Mouse (Mus musculus) urinary bladder, postnatal 4 days (tissue): Measurements from ENCODE around the gene Cdkl5.
A peak's percentile ranks its signal among the peaks of the same experiment; 100 is the strongest.
"Not testable (repeated sequence)": the region's sequence is repeated elsewhere in the genome, so short reads cannot be mapped to it uniquely, and the experiment has no call there.

ENCODE experiments used
- DNase-seq, 2 experiments: peaks; one replicate each; pipeline ENCODE4 v3.0.0; 2021 to 2022; ENCODE audit warnings: low spot score in 2 of 2

The Cdkl5 gene

DNA sequence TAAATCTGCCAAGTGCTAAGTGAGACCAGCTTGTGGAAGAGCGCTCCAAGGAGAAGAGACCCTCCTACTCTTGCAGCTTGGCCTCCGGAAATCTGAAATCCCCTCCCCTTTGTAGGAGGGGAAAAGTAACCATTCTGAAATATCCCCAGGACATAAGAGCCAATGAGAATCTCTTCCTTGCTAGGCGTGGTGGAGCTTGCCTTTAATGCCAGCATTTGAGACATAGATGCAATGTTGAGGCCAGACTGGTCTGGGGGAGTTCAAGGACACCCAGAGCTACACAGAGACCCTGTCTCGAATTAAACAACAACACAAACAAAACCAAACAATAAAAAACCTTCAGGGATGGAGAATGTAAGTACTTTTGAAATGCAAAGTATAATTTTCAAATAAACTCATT lies 87.6 kb downstream of the Cdkl5 start, which contains the start of gene Gja6:
TSS of gene Gja6 (minus strand) at position 101 of the 400 bp plus-strand sequence.
- no peak for DNase-seq

DNA sequence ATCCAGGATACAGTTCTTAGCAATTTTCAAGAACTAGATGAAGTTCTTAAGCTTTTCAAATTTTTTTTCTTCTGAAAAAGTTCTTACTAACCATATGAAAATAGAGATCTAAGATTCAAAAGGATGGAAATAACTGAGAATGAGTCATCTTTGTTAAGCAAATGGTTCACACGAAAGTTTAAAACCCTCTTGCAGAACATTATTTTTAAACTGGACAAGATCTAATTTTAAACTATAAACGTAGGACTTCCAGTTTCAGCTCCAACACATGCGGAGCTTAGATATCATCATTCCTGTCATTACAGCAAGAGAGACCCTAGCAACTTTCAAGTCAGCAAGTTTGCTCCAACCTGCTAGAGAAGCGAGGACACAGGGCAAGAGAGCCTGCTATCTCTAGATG lies 88.0 kb downstream of the Cdkl5 start:
- DNase-seq: no peak

DNA sequence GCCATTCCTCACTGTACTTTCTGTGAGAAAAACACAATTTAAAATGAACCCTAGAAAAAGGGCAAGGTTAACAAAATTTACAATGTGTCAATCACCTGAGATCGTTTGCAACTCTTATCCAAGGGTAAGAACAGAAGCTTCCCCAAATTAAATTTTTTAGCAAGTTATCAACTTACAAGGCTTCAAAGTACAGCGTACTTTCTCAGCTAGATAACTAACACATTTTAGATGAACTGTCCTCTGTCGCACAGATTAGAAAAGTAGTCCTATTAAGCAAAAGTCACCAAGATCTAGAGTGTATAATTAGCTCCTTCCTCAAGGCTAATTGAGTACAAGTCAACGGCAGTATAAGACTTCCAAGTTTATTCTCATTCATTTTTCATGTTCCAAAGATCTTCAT lies 88.6 kb downstream of the Cdkl5 start:
- no peak for DNase-seq

DNA sequence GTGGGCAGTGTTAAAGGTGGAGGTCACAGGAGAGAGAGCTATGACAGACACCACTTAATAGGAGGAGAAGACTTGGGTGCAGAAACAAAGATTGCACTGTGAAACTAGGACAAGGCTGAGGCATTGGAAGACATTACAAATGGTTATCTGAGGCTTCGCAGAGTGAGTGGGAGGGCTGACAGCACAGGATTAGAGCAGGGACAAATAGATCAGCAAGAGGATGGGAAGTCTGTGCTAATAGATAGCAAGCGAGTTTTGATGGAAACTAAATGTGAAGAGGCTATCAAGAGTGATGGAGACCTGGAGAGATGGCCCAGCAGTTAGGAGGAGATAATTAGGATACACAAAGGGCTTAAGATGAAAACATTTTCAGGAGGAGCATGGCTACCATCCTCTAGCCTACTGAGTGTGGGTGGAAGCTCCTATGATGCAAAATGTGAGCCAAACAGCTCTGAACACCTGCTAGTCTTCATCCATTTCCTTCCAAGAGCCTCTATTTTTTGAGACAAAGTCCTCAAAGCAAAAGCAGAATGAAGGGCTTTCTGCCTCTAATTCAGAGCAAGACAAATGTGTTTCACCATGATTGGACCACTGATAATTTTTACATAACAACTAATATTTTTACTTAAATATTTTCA lies 89.3 kb downstream of the Cdkl5 start:
- DNase-seq: no peak

DNA sequence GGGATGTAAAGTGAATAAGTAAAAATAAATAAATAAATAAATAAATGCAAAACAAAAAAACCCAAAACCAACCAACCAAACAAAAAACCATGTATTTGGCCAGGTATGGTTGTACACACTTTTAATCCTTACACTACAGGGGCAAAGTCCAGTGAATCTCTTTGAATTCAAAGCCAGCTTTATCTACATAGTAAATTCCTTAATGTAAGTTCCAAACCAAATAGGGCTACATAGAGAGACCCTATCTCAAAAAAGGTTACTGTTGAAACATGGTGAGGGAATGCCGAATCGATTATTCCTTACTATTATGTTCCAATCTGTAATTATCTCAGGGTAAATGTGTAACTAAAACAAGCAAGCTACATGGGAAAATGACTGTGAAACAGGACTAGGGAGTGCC lies 93.4 kb downstream of the Cdkl5 start:
- DNase-seq: no peak

DNA sequence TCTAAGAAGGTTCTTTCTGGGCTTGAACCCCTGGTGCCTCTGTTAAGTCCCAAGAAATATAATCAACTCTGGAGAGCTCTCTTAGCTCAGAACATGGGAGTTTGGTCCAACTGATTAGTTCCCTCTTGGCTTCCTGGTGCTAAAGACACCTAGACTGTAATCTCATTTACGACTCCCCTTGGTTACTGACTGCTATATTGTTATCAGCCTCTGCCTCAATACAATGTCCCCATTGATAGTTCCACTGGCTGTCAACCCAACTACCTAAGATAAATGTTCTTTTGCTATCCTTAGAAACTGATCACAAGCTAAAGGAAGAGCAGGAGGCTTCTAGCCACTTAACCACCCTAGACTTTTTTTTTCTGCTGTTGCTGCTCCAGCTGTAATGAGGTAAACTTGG lies 102.4 kb downstream of the Cdkl5 start:
- DNase-seq: no peak

DNA sequence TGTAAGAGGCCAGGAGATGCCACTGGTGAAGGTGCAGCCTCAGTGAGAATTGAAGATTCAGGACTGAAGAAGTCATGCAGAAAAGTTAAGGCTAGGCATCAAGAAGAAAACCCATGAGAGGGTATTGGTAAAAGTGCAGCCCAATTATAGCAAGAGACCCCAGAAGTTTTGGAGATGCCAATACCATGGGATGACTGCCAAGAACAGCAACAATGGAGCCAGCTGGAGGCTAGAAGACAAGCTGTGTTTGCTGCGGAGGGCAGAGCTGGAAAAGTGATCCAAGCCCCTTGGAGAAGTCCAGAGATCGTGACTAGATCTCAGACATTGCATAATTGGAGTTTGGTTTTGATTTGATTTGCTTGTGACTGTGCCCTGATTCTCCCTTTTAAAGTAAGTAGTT lies 108.2 kb downstream of the Cdkl5 start:
- DNase-seq: no peak

DNA sequence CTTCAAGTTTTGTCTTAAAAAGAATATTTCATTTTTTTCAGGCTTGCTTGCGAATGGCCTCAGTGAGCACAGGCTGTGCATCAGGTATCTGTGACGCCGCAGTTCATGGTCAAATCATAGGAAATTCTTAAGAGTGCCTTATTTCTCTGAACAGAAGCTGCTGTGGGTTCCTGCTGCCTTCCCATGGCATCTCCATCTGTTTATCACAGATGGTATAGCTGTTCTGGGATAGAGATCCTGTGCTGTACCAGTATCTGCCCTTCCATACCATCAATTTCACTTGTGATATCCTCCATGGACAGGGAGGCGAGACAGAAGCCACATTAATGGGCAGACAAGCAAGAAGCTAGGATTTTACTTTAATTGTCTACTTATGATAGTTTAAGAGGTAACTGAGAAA lies 127.9 kb downstream of the Cdkl5 start:
- DNase-seq: no peak

DNA sequence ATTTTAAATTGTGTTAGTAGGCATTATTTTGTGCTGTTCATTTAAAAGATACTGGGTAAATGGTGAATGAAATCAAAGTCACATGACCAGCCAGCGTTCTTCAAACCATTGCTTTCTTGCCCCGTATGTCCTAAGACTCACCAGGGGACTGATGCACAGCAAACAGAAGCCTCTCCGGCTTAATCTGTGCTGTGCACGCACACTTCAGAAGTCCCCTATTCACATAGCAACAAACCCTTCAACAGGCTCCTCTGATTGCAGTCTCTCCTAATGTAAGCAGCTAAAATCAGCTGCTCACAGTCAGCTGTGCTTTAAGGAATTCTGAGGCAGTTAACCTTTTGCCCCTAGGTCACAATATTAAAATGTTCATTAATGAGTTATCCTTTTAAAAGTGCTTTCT lies 129.5 kb downstream of the Cdkl5 start:
- DNase-seq: no peak

DNA sequence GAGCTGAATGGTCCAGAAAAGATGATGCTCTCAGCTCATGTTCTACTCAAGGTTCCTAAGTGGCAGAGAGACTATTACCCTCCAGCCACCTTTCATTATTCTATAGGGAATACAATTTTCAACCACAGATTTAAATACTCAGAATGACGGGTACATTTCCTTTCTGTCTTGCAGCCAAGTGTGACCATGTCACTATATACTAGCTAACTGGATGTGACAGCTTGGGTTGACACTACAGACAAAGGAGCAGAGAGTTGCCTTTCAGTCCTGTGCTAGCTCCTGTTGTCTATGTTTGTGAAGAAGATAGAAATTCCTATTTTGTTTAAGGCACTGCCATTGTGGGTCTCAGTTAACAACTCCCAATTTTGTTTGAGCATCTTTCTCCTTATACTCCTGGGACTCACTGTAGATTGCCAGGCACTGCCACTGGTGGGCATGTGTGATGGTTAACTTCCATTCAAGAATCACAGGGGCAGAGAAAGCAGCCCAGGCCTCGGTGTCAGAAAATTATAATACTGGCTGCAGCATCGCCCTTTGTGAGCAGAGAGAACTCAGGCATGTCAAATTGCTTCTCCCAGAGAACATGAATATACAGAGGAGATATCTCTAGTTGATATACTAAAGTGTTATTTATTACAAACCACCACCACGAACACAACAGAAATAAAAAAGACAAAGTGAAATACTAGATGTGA lies 130.7 kb downstream of the Cdkl5 start:
- DNase-seq: no peak

DNA sequence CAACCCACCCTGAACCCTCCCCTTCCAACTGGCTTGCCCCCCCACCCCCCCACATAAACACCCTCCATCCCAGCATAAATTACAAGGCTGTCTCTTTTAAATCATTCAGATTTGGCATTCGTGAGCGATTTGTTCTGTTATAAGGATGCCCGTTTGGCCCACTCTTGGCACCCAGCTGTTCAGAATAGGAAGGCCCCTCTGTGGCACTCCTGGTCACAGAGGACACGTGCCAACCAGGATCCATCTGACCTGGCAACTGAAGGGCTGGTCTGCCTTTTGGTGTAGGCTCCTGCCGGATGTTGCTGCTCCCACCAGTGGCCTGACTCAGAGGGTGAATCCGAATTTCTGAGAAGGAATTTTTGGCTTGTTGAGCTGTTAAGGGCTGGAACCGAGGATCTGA lies 186.3 kb downstream of the Cdkl5 start:
- DNase-seq: no peak

DNA sequence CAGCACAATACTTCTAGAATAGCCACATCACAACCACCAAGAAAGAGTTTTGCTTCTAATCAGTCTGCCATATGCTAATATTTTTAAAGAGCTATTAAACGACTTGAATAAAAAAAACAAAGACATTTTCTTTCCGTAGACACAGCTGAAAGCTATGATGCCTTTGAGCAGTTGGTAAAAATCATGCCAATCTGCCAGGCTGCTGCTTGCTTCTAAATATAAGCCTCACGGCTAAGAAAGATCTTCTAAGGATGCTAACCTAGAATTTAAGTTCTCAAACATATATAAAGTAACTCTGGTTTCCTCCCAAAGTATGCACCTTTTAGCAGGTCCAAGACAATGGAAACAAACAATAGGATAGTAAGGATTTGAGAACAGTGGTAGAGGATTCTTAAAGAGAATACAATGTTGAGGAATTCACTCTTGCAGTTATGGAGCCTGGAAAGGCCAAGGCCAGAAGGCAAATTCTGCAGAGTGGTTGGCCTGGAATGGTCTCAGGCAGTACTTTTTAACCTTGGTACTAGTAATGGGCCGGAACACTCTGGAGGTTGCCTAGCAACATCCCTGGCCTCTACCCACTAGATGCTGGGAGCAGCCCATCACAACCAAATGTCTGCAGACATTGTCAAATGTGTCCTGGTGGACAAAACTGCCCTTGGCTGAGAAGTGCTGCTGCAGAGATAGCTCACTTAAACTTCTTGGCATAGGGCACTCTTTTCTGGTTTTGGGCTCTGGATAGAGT lies 189.9 kb downstream of the Cdkl5 start:
- DNase-seq: no peak

DNA sequence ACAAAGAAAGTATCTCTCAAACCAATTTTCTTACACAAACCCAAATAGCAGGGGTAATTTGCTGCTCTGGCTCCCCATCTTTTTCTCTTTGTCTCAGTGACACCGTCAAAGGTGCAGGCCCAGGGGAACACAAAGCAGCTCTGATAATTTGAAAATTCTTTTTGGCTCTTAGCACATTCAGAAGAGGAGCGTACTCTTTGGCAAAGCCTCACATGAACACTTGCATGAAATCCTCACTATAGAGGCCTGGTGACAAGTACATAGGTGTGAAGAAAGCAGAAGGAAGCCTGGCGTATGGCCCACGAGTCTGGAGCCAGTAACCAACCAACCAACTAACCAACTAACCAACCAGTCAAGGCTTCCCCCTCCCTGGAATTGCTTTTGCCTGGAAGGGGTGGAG lies 199.6 kb downstream of the Cdkl5 start:
- no peak for DNase-seq

DNA sequence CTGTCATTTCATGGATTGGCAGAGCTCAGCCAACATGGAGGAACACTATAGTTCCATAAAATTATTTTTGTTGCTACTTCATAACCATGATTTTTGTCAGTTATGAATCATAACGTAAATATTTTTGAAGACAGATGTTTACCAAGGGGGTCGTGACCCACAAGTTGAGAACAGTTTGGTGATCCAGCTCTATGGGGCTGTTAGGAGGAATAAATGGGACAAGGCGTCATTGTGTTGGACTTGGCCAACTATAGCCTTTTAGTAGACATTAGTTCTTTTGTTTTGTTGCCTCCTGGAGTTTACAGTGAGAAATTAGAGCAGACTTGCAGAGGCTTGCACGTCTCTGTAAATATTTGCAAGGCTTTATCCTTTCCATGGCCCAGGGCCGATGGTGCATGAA lies 212.2 kb downstream of the Cdkl5 start:
- DNase-seq: no peak

DNA sequence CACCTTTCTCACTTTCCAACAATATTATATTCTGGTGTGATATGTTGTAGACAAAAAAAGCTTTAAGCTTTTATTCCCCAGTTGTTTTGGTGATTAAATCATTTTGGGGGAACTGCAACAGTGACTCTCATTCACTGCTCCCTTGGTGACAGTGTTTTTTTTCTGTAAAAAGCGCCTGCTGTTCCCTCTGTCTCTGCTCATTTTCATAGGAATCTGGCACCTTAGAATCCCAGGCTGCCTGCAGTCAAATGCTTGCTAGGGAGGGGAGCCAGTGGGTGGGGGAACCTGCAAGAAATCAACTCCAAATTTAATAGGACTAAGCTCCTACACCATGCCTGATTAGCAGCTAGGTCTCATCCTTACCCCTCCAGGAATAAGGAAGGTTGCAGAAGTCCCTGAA lies 221.5 kb downstream of the Cdkl5 start:
- DNase-seq: no peak

DNA sequence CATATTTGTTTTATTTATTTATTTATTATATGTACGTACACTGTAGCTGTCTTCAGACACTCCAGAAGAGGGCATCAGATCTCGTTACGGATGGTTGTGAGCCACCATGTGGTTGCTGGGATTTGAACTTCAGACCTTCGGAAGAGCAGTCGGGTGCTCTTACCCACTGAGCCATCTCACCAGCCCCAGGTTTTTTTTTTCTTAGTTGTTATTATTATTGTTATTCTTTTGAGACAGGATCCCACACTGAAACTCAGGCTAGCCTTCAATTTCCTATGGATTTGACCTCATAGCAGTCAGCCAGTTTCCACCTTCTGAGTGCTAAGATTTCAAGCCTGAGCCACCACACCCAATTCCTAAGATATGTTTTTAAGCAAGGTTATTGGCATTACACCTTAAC lies 224.9 kb downstream of the Cdkl5 start:
- DNase-seq: not testable (repeated sequence)

DNA sequence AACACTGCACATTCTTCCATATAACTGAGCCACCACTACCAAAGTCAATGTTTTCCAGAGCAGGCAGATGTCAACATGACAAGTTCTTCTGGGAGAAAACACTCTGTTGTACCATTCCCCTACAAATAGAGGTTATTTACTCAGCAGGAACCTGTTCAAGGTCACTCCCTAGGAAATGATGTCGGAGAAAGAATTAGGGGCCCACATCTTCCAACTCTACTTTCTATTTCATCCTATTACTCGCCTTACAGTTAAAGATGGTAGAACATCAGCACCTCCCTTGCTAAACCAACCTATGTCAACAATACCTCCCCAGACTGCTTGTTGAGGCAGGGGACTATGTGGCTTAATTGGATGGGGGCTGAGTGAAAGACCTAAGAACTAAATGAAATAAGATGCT lies 226.8 kb downstream of the Cdkl5 start, which contains the start of gene Rs1:
TSS of gene Rs1 (plus strand) at position 301 of the 400 bp plus-strand sequence.
- DNase-seq: no peak

DNA sequence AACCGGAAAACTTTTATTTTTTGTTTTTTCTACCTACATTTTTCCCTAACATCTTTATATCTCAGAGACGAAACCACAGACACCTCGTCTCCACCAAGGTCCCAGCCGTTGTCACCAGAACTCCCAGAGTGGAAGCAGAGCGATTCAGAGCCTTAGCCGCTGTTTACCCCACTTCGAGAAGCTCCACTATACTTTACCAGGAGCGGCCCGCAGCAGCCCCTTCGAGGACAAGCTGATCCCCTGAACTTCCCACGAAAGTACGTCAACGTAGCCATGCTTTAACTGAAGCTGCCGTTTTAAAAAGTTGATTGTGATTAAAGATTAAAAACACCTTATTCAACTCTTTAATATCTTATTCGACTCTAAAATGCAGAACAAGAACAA lies 228.3 kb downstream of the Cdkl5 start:
- DNase-seq: no peak

DNA sequence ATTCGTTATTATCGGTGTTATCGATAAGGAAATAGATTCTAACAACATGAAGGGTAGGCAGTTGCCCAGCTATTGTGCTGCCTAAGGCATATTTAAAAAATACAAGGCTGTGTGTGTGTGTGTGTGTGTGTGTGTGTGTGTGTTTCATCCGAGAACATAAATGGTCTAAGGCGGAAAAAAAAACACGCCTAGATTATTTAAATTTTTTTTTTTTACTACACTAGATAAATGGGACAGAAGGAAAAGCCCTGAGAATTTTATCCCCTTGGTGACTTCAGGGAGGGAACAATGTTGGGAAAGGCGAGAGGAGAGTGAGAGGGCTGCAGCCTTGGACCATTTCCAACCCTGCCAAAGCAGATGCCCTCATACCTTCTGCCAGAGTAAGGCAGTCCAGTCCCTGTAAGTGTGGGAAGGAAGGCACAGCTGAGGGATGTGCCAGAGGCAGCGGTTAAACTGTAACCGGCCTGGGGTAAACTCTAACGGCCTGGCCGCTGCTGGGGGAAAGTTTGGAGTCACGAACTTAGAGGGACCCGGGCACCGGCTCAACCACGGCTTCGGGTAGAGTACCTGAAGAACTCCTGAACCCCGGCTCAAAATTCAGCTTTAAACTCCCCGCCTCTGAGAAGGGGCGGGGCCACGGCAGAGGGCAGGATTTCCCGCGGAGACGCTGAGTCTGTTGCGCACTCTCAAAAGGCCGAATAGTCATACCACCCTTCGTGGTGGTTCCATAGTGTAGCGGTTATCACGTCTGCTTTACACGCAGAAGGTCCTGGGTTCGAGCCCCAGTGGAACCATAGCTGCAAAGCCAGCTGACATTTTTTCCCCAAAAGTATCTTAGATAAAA lies 228.9 kb downstream of the Cdkl5 start:
- peak; percentile 84 to 92 for DNase-seq

DNA sequence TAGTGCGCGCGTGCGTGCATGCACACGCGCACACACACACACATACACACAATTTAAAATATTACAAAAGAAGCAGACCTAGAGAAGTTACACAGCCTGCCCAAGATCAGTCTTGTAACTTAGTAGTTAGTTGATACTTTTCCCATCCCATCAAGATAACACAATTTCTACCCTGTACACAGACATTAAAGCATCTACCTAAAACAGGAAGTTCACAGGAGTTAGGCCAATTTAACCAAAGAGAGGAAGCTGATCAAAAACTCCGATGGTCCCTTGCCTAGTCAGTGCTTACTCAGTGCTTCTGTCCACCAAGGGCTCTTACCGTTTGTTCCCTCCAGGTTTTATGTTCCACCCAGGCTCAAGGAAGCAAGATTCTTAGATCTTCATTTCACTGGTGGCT lies 243.7 kb downstream of the Cdkl5 start:
- DNase-seq: no peak

DNA sequence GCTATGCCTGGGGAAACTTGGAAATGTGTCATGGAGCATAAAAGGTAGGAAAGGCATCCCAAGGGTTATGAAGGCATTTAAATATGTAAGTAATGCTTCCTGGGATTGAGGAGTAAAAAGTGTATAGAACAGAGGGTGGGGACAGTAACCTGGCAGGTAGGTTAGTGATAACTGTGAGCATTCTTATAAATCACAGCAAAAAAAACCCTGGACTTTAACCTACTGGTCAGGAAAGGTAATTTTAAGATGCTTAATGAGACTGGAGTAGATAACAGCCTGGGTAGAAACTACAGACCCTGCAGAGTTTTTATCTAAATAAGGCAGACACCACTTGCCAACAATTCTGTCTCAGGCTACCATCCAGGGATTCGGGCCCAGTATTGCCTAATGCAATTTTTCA lies 245.9 kb downstream of the Cdkl5 start:
- DNase-seq: no peak

DNA sequence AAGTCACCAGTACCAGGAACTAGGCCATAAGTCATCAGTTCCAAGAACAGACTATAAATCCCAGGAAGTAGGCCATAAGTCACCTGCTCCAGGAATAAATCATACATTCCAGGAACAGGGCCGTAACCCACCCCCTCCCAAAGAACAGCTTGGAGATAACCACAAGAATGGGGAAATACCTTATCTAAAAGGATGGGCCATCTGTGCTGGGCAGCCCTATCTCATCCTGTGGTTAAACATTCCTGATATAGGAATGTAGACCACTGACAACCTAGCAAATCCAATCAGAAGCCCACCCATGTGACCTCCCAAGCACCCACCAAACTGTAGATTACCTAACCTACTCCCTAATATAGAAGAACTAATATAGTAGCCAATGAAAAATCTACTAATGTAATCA lies 249.1 kb downstream of the Cdkl5 start:
- no peak for DNase-seq
